Mouse (Mus musculus) cerebellum, adult 2 months (tissue): ENCODE results near the gene N4bp1.

Experiments
- CTCF ChIP-seq: fragments of 200-500 bp; IDR thresholded peaks from 2 replicates; pipeline ENCODE4 v1.5.1; 2011; ENCODE audit warnings: low read depth, mild to moderate bottlenecking, control low read depth, low read length, moderate library complexity, borderline replicate concordance; ENCODE audit not compliant: insufficient read depth
- POLR2A ChIP-seq: fragments of 200-500 bp; IDR thresholded peaks from 2 replicates; pipeline ENCODE4 v1.6.1; 2011; ENCODE audit warnings: low read length, control low read depth, borderline replicate concordance; ENCODE audit not compliant: insufficient read depth

GRCm38 (mm10) chr8:86847091-86847490 is 38.0 kb downstream of the N4bp1 start:
- TF ChIP-seq CTCF (no peak), POLR2A (no peak)
